Mouse (Mus musculus): ENCODE measurements at regions not wholly inside any gene's neighbourhood (a gene's known extent, or its start where the extent isn't known, plus 50 kb on each side); places are given as distances from the start of the nearest gene placed in this dataset.

DNA sequence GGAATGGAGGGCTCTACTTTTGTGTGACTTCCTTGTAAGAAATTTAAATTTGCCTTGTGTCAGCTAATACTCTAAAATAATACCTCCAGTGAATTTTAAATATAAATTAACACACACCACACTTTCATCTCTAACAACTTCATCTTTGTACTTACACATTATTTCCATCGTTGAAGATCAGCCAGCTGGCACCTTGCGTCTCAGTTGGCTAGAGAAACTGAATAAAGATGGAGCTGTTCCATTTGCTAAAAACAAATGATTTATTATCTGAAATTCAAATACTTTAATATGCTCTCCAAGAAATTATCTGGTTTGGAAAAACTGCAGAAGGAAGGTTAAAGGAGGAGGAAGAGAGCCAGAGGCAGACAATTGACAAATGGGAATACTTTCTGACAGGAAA is 122.0 kb upstream of the Gm11096 start:
- no peaks in the 10 kb centered on the region for H3K27me3 ChIP-seq (replicated peaks; ENCODE audit: control insufficient read depth, insufficient read depth, low read length)
- no peaks in the 10 kb centered on the region for H3K36me3 ChIP-seq (ENCODE audit: control insufficient read depth, insufficient read depth, low read length)
- ATAC-seq, result no peak
- no peaks in the 10 kb centered on the region for H3K4me1 ChIP-seq (ENCODE audit: control insufficient read depth, insufficient read depth, low read length)
- no peak overlapping the region for H3K27ac ChIP-seq (ENCODE audit: low read length)
- H3K4me3 ChIP-seq (ENCODE audit: low read length), result no peak overlapping the region
- H3K4me2 ChIP-seq (ENCODE audit: low read depth, low read length), result no peak overlapping the region
- H3K9ac ChIP-seq (ENCODE audit: low read depth, low read length), result no peak overlapping the region
- no peaks in the 10 kb centered on the region for H3K9me3 ChIP-seq (ENCODE audit: control insufficient read depth, low read length)
- 69% methylated on average over 2 of the region's 2 CpGs for WGBS

DNA sequence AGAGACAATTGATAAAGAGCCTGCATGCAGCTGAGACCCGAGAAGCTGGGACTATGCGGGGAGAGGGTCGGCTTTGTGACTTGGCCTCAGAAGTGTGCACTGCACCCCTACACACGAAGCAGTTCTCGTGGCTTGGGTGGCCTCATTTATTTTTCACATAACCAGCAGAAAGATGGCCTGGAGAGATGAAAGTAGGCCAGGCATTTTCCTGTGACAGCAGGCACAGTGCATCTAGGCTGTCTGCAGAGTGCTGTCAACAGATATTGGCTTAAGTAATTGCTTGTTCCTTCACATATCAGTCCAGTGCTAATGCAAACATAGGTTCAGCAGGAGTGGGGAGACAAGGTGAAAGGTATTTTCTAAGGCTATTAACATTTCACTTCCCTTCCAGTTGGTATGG is 124.9 kb upstream of the Gm11096 start:
- no peak for ATAC-seq

DNA sequence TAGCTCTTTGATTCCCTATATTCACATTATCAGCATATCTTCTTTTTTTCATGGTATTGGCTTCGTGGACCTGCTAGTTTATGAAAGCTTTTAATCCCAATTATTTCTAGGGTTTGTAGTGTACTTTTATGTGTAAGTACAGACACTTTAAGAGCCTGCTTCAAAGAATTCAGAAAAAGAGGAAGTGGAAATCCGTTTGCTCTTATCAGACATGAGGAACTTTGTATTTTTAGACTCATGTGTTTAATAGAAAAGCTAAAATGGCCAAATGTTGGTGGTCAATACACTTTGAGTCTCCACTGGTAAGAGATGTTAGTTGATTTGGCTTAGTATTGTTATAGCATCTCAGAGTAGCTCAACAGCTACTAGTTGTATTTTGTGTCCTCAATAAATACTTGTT is 135.7 kb upstream of the Gm11096 start:
- Histone ChIP-seq H3K4me3 (ENCODE audit: low read length) (no peak overlapping the region), H3K9me3 (ENCODE audit: control insufficient read depth, low read length) (no peaks in the 10 kb centered on the region), H3K4me1 (ENCODE audit: control insufficient read depth, insufficient read depth, low read length) (no peaks in the 10 kb centered on the region), H3K9ac (ENCODE audit: low read depth, low read length) (no peak overlapping the region), H3K27me3 (replicated peaks; ENCODE audit: control insufficient read depth, insufficient read depth, low read length) (no peaks in the 10 kb centered on the region), H3K4me2 (ENCODE audit: low read depth, low read length) (no peak overlapping the region), H3K27ac (ENCODE audit: low read length) (no peak overlapping the region), H3K36me3 (ENCODE audit: control insufficient read depth, insufficient read depth, low read length) (no peaks in the 10 kb centered on the region)
- no peak for ATAC-seq
- 69% methylated on average over 2 of the region's 2 CpGs for WGBS

More for the DNA sequence above, 124.9 kb upstream of the Gm11096 start:
- Histone ChIP-seq H3K27ac (ENCODE audit: low read length) (no peak overlapping the region), H3K4me2 (ENCODE audit: low read depth, low read length) (no peak overlapping the region), H3K27me3 (replicated peaks; ENCODE audit: control insufficient read depth, insufficient read depth, low read length) (no peaks in the 10 kb centered on the region), H3K4me3 (ENCODE audit: low read length) (no peak overlapping the region), H3K36me3 (ENCODE audit: control insufficient read depth, insufficient read depth, low read length) (no peaks in the 10 kb centered on the region), H3K9me3 (ENCODE audit: control insufficient read depth, low read length) (no peaks in the 10 kb centered on the region), H3K9ac (ENCODE audit: low read depth, low read length) (no peak overlapping the region), H3K4me1 (ENCODE audit: control insufficient read depth, insufficient read depth, low read length) (no peaks in the 10 kb centered on the region)
- 76% methylated on average over 5 of the region's 5 CpGs for WGBS

DNA sequence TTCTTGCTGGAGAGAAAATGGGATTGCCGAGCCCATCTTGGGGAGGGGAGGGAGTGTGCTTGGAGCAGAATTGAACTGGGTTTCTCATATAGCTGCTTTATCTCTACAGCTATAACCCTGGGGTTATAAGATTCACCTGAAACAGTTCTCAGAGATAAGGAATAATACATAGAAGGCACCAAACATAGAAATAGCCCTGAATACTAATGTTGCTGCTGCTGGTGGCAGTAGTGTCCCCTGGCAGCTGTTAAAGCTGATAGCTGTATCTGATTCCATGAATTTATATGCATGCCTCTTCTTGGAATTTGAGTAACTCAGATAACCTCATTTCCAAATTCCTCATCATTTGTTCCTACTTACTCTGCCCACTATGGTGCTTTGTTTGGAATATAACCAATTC is 137.0 kb upstream of the Gm11096 start:
- H3K9ac ChIP-seq (ENCODE audit: low read depth, low read length), result no peak overlapping the region
- H3K4me3 ChIP-seq (ENCODE audit: low read length), result no peak overlapping the region
- no peak overlapping the region for H3K4me2 ChIP-seq (ENCODE audit: low read depth, low read length)
- H3K36me3 ChIP-seq (ENCODE audit: control insufficient read depth, insufficient read depth, low read length), result no peaks in the 10 kb centered on the region
- no peak overlapping the region for H3K27ac ChIP-seq (ENCODE audit: low read length)
- ATAC-seq, result no peak
- no peaks in the 10 kb centered on the region for H3K4me1 ChIP-seq (ENCODE audit: control insufficient read depth, insufficient read depth, low read length)
- WGBS, result 88% methylated on average over 1 of the region's 1 CpGs
- H3K27me3 ChIP-seq (replicated peaks; ENCODE audit: control insufficient read depth, insufficient read depth, low read length), result no peaks in the 10 kb centered on the region
- H3K9me3 ChIP-seq (ENCODE audit: control insufficient read depth, low read length), result no peaks in the 10 kb centered on the region

DNA sequence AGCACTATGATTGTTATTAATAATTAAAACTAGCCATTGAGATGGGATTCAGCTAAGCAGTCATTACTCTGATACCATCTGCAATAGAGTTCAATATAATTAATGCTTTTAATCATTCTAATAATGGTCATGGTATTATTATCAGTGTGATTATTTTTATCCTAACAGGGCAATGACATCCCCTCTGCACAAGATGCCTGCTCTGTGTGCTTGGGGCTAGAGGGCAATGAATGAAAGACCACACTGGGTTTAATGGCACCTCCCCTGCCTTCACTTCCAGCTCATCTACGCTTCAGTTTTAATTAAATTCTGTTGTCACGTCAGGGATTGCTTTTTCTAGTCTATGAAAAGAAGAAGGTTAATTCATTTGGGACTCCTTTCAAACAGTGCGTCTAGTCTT is 139.1 kb upstream of the Gm11096 start:
- no peaks in the 10 kb centered on the region for H3K36me3 ChIP-seq (ENCODE audit: control insufficient read depth, insufficient read depth, low read length)
- H3K4me1 ChIP-seq (ENCODE audit: control insufficient read depth, insufficient read depth, low read length), result no peaks in the 10 kb centered on the region
- H3K4me2 ChIP-seq (ENCODE audit: low read depth, low read length), result no peak overlapping the region
- no peaks in the 10 kb centered on the region for H3K9me3 ChIP-seq (ENCODE audit: control insufficient read depth, low read length)
- no peaks in the 10 kb centered on the region for H3K27me3 ChIP-seq (replicated peaks; ENCODE audit: control insufficient read depth, insufficient read depth, low read length)
- WGBS, result 80% methylated on average over 3 of the region's 3 CpGs
- no peak overlapping the region for H3K9ac ChIP-seq (ENCODE audit: low read depth, low read length)
- no peak overlapping the region for H3K27ac ChIP-seq (ENCODE audit: low read length)
- no peak overlapping the region for H3K4me3 ChIP-seq (ENCODE audit: low read length)
- ATAC-seq, result no peak

DNA sequence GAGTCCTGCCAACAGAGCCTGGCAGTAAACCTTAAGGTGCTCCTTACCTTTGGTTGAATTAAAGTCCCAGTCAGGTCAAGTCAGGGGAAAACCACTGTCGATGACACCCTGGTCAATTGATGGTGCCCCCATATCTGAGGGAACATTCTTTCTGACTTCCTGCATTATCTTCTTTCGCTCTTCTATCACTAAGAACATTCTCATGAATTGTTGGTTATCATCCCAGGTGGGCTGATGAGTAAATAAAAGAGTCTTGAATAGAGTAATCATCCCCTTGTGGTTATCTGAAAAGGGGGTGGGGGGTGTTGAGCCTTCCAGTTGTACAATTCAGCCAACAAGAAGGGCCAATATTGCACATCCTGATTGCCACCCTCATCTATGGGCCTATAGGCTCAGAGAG is 149.7 kb upstream of the Gm11096 start:
- H3K4me3 ChIP-seq (ENCODE audit: low read length), result no peak overlapping the region
- no peaks in the 10 kb centered on the region for H3K36me3 ChIP-seq (ENCODE audit: control insufficient read depth, insufficient read depth, low read length)
- ATAC-seq, result no peak
- H3K9me3 ChIP-seq (ENCODE audit: control insufficient read depth, low read length), result no peaks in the 10 kb centered on the region
- no peak overlapping the region for H3K27ac ChIP-seq (ENCODE audit: low read length)
- no peaks in the 10 kb centered on the region for H3K27me3 ChIP-seq (replicated peaks; ENCODE audit: control insufficient read depth, insufficient read depth, low read length)
- WGBS, result 89% methylated on average over 2 of the region's 2 CpGs
- no peak overlapping the region for H3K9ac ChIP-seq (ENCODE audit: low read depth, low read length)
- no peak overlapping the region for H3K4me2 ChIP-seq (ENCODE audit: low read depth, low read length)
- no peaks in the 10 kb centered on the region for H3K4me1 ChIP-seq (ENCODE audit: control insufficient read depth, insufficient read depth, low read length)

DNA sequence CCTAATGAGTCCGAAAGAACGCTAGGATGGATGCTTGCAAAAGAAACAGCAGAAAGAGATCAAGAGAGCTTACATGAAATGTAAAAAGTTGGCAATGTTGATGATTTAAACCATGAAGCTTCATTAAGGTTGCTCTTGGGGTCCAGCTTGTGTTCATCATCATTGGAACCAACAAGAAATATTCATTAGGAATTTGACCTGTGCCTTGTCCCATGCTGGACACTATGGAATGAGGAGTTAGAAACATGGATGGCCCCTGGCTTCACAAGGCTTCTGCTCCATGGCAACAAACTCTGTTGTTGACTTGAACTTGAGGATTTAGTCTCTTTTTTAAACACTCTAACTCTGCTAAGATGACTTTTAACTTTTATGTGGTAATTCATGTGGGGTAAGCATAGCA is 159.0 kb upstream of the Gm11096 start:
- Histone ChIP-seq H3K9ac (ENCODE audit: low read depth, low read length) (no peak overlapping the region), H3K4me2 (ENCODE audit: low read depth, low read length) (no peak overlapping the region), H3K27ac (ENCODE audit: low read length) (no peak overlapping the region), H3K4me1 (ENCODE audit: control insufficient read depth, insufficient read depth, low read length) (no peaks in the 10 kb centered on the region), H3K9me3 (ENCODE audit: control insufficient read depth, low read length) (no peaks in the 10 kb centered on the region), H3K36me3 (ENCODE audit: control insufficient read depth, insufficient read depth, low read length) (no peaks in the 10 kb centered on the region), H3K27me3 (replicated peaks; ENCODE audit: control insufficient read depth, insufficient read depth, low read length) (no peaks in the 10 kb centered on the region), H3K4me3 (ENCODE audit: low read length) (no peak overlapping the region)
- ATAC-seq, result no peak
- WGBS, result 80% methylated on average over 2 of the region's 2 CpGs

DNA sequence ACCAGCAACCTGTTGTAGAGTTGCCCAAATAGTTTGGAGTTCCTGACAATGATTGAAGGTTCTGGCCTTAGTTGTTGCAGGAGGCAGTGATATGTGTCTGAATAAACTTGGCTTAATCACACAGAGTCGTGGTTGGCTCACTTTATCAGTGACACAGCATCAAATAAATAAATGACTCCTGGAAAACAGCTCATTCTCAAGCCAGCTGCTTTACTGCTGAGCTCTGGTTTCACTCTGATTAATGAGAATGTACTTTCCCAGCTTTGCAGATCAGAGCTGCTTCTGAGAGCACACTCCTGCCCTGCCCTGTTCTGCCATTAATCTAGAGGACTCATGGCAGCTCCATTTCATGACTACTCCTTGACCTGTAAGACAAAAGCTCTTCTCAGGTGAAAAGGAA is 171.3 kb upstream of the Gm11096 start:
- no peaks in the 10 kb centered on the region for H3K9me3 ChIP-seq (ENCODE audit: control insufficient read depth, low read length)
- no peak overlapping the region for H3K27ac ChIP-seq (ENCODE audit: low read length)
- no peak overlapping the region for H3K4me2 ChIP-seq (ENCODE audit: low read depth, low read length)
- WGBS, result 5% methylated on average over 1 of the region's 1 CpGs
- H3K27me3 ChIP-seq (replicated peaks; ENCODE audit: control insufficient read depth, insufficient read depth, low read length), result no peaks in the 10 kb centered on the region
- peak; percentile 28; the same call in 1 of the 2 replicates for ATAC-seq
- H3K4me1 ChIP-seq (ENCODE audit: control insufficient read depth, insufficient read depth, low read length), result no peaks in the 10 kb centered on the region
- no peaks in the 10 kb centered on the region for H3K36me3 ChIP-seq (ENCODE audit: control insufficient read depth, insufficient read depth, low read length)
- H3K4me3 ChIP-seq (ENCODE audit: low read length), result no peak overlapping the region
- H3K9ac ChIP-seq (ENCODE audit: low read depth, low read length), result no peak overlapping the region

DNA sequence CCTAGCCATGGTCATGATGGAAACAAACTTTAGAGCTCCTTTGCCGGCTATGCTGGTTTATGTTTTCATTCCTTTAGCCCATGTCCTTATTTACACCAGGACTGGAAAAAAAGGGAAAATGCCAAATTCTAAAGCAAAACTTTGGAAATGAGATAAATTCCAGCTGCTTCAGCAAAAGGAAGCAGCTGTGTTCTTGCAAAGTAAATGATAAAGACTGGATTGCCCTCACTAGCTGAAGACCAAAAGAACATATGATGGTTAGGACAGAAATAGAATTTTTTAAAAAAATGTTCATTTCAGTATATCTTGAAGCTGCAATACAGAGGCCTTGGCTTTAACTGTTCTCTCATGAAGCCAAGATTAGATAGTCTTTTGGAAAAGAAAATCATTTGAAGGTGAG is 179.6 kb upstream of the Gm11096 start:
- Histone ChIP-seq H3K27me3 (replicated peaks; ENCODE audit: control insufficient read depth, insufficient read depth, low read length) (no peaks in the 10 kb centered on the region), H3K9me3 (ENCODE audit: control insufficient read depth, low read length) (no peaks in the 10 kb centered on the region), H3K36me3 (ENCODE audit: control insufficient read depth, insufficient read depth, low read length) (no peaks in the 10 kb centered on the region), H3K27ac (ENCODE audit: low read length) (no peak overlapping the region), H3K4me3 (ENCODE audit: low read length) (no peak overlapping the region), H3K9ac (ENCODE audit: low read depth, low read length) (no peak overlapping the region), H3K4me1 (ENCODE audit: control insufficient read depth, insufficient read depth, low read length) (no peaks in the 10 kb centered on the region), H3K4me2 (ENCODE audit: low read depth, low read length) (no peak overlapping the region)
- 53% methylated on average over 1 of the region's 1 CpGs for WGBS
- ATAC-seq, result no peak

DNA sequence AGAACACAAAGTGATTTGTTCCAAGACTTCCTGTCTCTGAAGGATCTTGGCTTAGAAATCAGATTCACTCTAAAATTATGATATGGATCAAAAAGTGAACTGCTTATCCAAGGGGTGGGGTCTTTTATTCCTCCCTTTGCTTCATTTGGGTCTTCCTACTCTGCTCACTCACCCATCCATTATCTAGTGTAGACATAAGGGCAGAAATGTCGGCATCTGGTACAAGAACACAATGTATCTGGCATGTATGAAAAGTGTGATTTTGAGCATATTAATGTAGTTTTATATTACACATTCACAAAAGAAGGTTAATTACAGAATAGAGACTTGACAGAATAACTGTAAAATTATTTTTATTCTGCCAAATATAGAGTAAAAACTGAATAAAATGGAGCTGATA is 181.5 kb upstream of the Gm11096 start:
- Histone ChIP-seq H3K9ac (ENCODE audit: low read depth, low read length) (no peak overlapping the region), H3K9me3 (ENCODE audit: control insufficient read depth, low read length) (no peaks in the 10 kb centered on the region), H3K27me3 (replicated peaks; ENCODE audit: control insufficient read depth, insufficient read depth, low read length) (no peaks in the 10 kb centered on the region), H3K4me3 (ENCODE audit: low read length) (no peak overlapping the region), H3K27ac (ENCODE audit: low read length) (no peak overlapping the region), H3K4me1 (ENCODE audit: control insufficient read depth, insufficient read depth, low read length) (no peaks in the 10 kb centered on the region), H3K36me3 (ENCODE audit: control insufficient read depth, insufficient read depth, low read length) (no peaks in the 10 kb centered on the region), H3K4me2 (ENCODE audit: low read depth, low read length) (no peak overlapping the region)
- 88% methylated on average over 1 of the region's 1 CpGs for WGBS
- ATAC-seq, result no peak

Data from intestine, embryonic 16.5 days (tissue).